Mouse (Mus musculus) MEL (cell line): ENCODE data around the gene Rnf167. TPM values are rescaled to one million over a fixed set of nuclear protein-coding genes. Genes with fewer than 3 reads are reported as not detected.

Experiments used
- DNase-seq: peaks from one replicate; pipeline ENCODE4 v3.0.0; 2011; ENCODE audit warnings: low read depth, low spot score
- H3K27ac ChIP-seq: 2 replicates; pipeline ENCODE4 v1.5.1; 2012; ENCODE audit warnings: low read depth, mild to moderate bottlenecking, control low read depth, low read length, moderate library complexity; ENCODE audit not compliant: control insufficient read depth
- H3K27me3 ChIP-seq, 2 experiments: fragments of 150-350 bp in 1 of 2; sonication (generic) in 1 of 2; 2 replicates each; pipeline ENCODE4 v1.6.1; 2012; ENCODE audit warnings: low read length in 2 of 2, mild to moderate bottlenecking in 2 of 2, improper control_type of control experiment in 1 of 2, moderate library complexity in 1 of 2; ENCODE audit not compliant: insufficient read depth in 2 of 2, control insufficient read depth in 1 of 2
- H3K36me3 ChIP-seq, 2 experiments: 2 replicates each; pipeline ENCODE4 v1.6.1; 2012 to 2014; ENCODE audit warnings: low read length in 2 of 2, improper control_type of control experiment in 1 of 2, inconsistent platforms in 1 of 2, mild to moderate bottlenecking in 1 of 2; ENCODE audit not compliant: insufficient read depth in 2 of 2, control insufficient read depth in 1 of 2
- H3K4me1 ChIP-seq, 2 experiments: fragments of 150-350 bp in 1 of 2; sonication (generic) in 1 of 2; 2 replicates each; pipeline ENCODE4 v1.6.1; 2012; ENCODE audit warnings: low read length in 2 of 2, improper control_type of control experiment in 1 of 2, mild to moderate bottlenecking in 1 of 2; ENCODE audit not compliant: insufficient read depth in 2 of 2, control insufficient read depth in 1 of 2
- H3K4me3 ChIP-seq, 2 experiments: fragments of 150-350 bp in 1 of 2; sonication (generic) in 1 of 2; 2 replicates each; pipeline ENCODE4 v1.5.1; 2012; ENCODE audit warnings: low read depth in 2 of 2, low read length in 2 of 2, mild to moderate bottlenecking in 2 of 2, moderate library complexity in 2 of 2, control low read depth in 1 of 2, improper control_type of control experiment in 1 of 2; ENCODE audit not compliant: control insufficient read depth in 1 of 2, insufficient read depth in 1 of 2
- H3K79me2 ChIP-seq: 2 replicates; pipeline ENCODE4 v1.6.1; 2012; ENCODE audit warnings: mild to moderate bottlenecking, low read length, moderate library complexity; ENCODE audit not compliant: control insufficient read depth, poor library complexity, insufficient read depth
- H3K9ac ChIP-seq: 2 replicates; pipeline ENCODE4 v1.6.1; 2012; ENCODE audit warnings: low read depth, mild to moderate bottlenecking, control low read depth, low read length, moderate library complexity; ENCODE audit not compliant: control insufficient read depth, poor library complexity, severe bottlenecking
- H3K9me3 ChIP-seq: fragments of 150-350 bp; sonication (generic); replicated peaks from 2 replicates; pipeline ENCODE4 v1.6.1; 2012; ENCODE audit warnings: mild to moderate bottlenecking, low read length, improper control_type of control experiment, moderate library complexity; ENCODE audit not compliant: insufficient read depth
- BHLHE40 ChIP-seq: IDR thresholded peaks from 2 replicates; pipeline ENCODE4 v1.6.1; 2012; ENCODE audit warnings: low read depth, mild to moderate bottlenecking, inconsistent platforms, low read length, improper control_type of control experiment, borderline replicate concordance
- CHD1 ChIP-seq: IDR thresholded peaks from 2 replicates; pipeline ENCODE4 v1.6.1; 2012; ENCODE audit warnings: low read depth, mild to moderate bottlenecking, inconsistent platforms, low read length, improper control_type of control experiment
- CHD2 ChIP-seq: IDR thresholded peaks from 2 replicates; pipeline ENCODE4 v1.6.1; 2011; ENCODE audit warnings: low read length, improper control_type of control experiment
- E2F4 ChIP-seq: IDR thresholded peaks from 2 replicates; pipeline ENCODE4 v1.6.1; 2011; ENCODE audit warnings: low read depth, low read length, improper control_type of control experiment, borderline replicate concordance
- ELF1 ChIP-seq: IDR thresholded peaks from 2 replicates; pipeline ENCODE4 v1.6.1; 2014; ENCODE audit warnings: low read depth, mild to moderate bottlenecking, inconsistent platforms, low read length, improper control_type of control experiment, moderate library complexity
- EP300 ChIP-seq, 2 experiments: IDR thresholded peaks; 2 replicates each; pipeline ENCODE4 v1.6.1; 2011; ENCODE audit warnings: improper control_type of control experiment in 2 of 2, low read length in 2 of 2, low read depth in 1 of 2, mild to moderate bottlenecking in 1 of 2
- ETS1 ChIP-seq: IDR thresholded peaks from 2 replicates; pipeline ENCODE4 v1.6.1; 2012; ENCODE audit warnings: low read depth, mild to moderate bottlenecking, inconsistent platforms, low read length, improper control_type of control experiment, moderate library complexity
- GABPA ChIP-seq: IDR thresholded peaks from 2 replicates; pipeline ENCODE4 v1.6.1; 2012; ENCODE audit warnings: low read depth, mild to moderate bottlenecking, inconsistent platforms, low read length, improper control_type of control experiment, moderate library complexity
- GATA1 ChIP-seq: IDR thresholded peaks from 2 replicates; pipeline ENCODE4 v1.6.1; 2011; ENCODE audit warnings: low read depth, low read length, improper control_type of control experiment
- HCFC1 ChIP-seq: IDR thresholded peaks from 2 replicates; pipeline ENCODE4 v1.6.1; 2012; ENCODE audit warnings: low read depth, mild to moderate bottlenecking, inconsistent platforms, low read length, improper control_type of control experiment, moderate library complexity
- JUND ChIP-seq: IDR thresholded peaks from 2 replicates; pipeline ENCODE4 v1.6.1; 2011; ENCODE audit warnings: low read depth, mild to moderate bottlenecking, improper control_type of control experiment, low read length
- KAT2A ChIP-seq: conservative IDR thresholded peaks from 2 replicates; pipeline ENCODE4 v1.6.1; 2012; ENCODE audit warnings: low read depth, low read length, improper control_type of control experiment, inconsistent platforms
- MAFK ChIP-seq: IDR thresholded peaks from 2 replicates; pipeline ENCODE4 v1.6.1; 2011; ENCODE audit warnings: low read depth, mild to moderate bottlenecking, low read length, improper control_type of control experiment, borderline replicate concordance
- MAX ChIP-seq: IDR thresholded peaks from 2 replicates; pipeline ENCODE4 v1.6.1; 2011; ENCODE audit warnings: low read length, improper control_type of control experiment
- MAZ ChIP-seq: IDR thresholded peaks from 2 replicates; pipeline ENCODE4 v1.6.1; 2012; ENCODE audit warnings: low read depth, mild to moderate bottlenecking, inconsistent platforms, low read length, improper control_type of control experiment
- MEF2A ChIP-seq: IDR thresholded peaks from 2 replicates; pipeline ENCODE4 v1.6.1; 2014; ENCODE audit warnings: low read depth, mild to moderate bottlenecking, inconsistent platforms, low read length, improper control_type of control experiment; ENCODE audit not compliant: poor library complexity, insufficient replicate concordance, severe bottlenecking; ENCODE audit errors: extremely low read depth
- MXI1 ChIP-seq: IDR thresholded peaks from 2 replicates; pipeline ENCODE4 v1.6.1; 2011; ENCODE audit warnings: mild to moderate bottlenecking, low read depth, low read length, improper control_type of control experiment
- MYC ChIP-seq: IDR thresholded peaks from 2 replicates; pipeline ENCODE4 v1.6.1; 2011; ENCODE audit warnings: low read depth, mild to moderate bottlenecking, low read length, improper control_type of control experiment, moderate library complexity
- NELFE ChIP-seq: IDR thresholded peaks from 2 replicates; pipeline ENCODE4 v1.6.1; 2011; ENCODE audit warnings: low read depth, low read length, improper control_type of control experiment
- NRF1 ChIP-seq: IDR thresholded peaks from 2 replicates; pipeline ENCODE4 v1.6.1; 2014; ENCODE audit warnings: low read depth, mild to moderate bottlenecking, inconsistent platforms, low read length, improper control_type of control experiment, moderate library complexity; ENCODE audit not compliant: poor library complexity, insufficient read depth, severe bottlenecking
- POLR2A ChIP-seq, 2 experiments: IDR thresholded peaks; 2 replicates each; pipeline ENCODE4 v1.6.1; 2011 to 2012; ENCODE audit warnings: low read length in 2 of 2, mild to moderate bottlenecking in 2 of 2, control low read depth in 1 of 2, improper control_type of control experiment in 1 of 2, low read depth in 1 of 2, moderate library complexity in 1 of 2; ENCODE audit not compliant: control insufficient read depth in 1 of 2, insufficient read depth in 1 of 2, poor library complexity in 1 of 2
- POLR2AphosphoS2 ChIP-seq: IDR thresholded peaks from 2 replicates; pipeline ENCODE4 v1.6.1; 2011; ENCODE audit warnings: low read length, improper control_type of control experiment
- POLR2AphosphoS5 ChIP-seq: IDR thresholded peaks from 2 replicates; pipeline ENCODE4 v1.6.1; 2012; ENCODE audit warnings: low read depth, borderline replicate concordance, mild to moderate bottlenecking, inconsistent platforms, low read length, moderate library complexity, mixed read lengths
- RAD21 ChIP-seq: IDR thresholded peaks from 2 replicates; pipeline ENCODE4 v1.6.1; 2011; ENCODE audit warnings: mild to moderate bottlenecking, low read depth, low read length, improper control_type of control experiment
- RCOR1 ChIP-seq: IDR thresholded peaks from 2 replicates; pipeline ENCODE4 v1.6.1; 2012; ENCODE audit warnings: low read depth, mild to moderate bottlenecking, inconsistent platforms, low read length, improper control_type of control experiment
- SIN3A ChIP-seq: IDR thresholded peaks from 2 replicates; pipeline ENCODE4 v1.6.1; 2012; ENCODE audit warnings: low read length, improper control_type of control experiment, inconsistent platforms
- SMC3 ChIP-seq: IDR thresholded peaks from 2 replicates; pipeline ENCODE4 v1.6.1; 2011; ENCODE audit warnings: low read depth, low read length, improper control_type of control experiment
- TAL1 ChIP-seq: IDR thresholded peaks from 2 replicates; pipeline ENCODE4 v1.6.1; 2012; ENCODE audit warnings: mild to moderate bottlenecking, inconsistent platforms, low read length, moderate library complexity, mixed read lengths
- TBP ChIP-seq: IDR thresholded peaks from 2 replicates; pipeline ENCODE4 v1.8.0; 2011; ENCODE audit warnings: low read depth, low read length, improper control_type of control experiment
- TCF12 ChIP-seq: IDR thresholded peaks from 2 replicates; pipeline ENCODE4 v1.6.1; 2014; ENCODE audit warnings: low read depth, mild to moderate bottlenecking, inconsistent platforms, low read length, improper control_type of control experiment, moderate library complexity
- USF1 ChIP-seq: IDR thresholded peaks from 2 replicates; pipeline ENCODE4 v1.6.1; 2014; ENCODE audit warnings: low read depth, mild to moderate bottlenecking, inconsistent platforms, low read length, improper control_type of control experiment, moderate library complexity
- USF2 ChIP-seq, 2 experiments: IDR thresholded peaks; 2 replicates each; pipeline ENCODE4 v1.6.1; 2011 to 2012; ENCODE audit warnings: improper control_type of control experiment in 2 of 2, low read length in 2 of 2, borderline replicate concordance in 1 of 2, inconsistent platforms in 1 of 2, low read depth in 1 of 2, mild to moderate bottlenecking in 1 of 2; ENCODE audit not compliant: insufficient read depth in 1 of 2
- ZNF384 ChIP-seq: IDR thresholded peaks from 2 replicates; pipeline ENCODE4 v1.6.1; 2012; ENCODE audit warnings: low read depth, mild to moderate bottlenecking, inconsistent platforms, low read length, improper control_type of control experiment
- polyA plus RNA-seq, 2 experiments: library from polyadenylated mRNA; stranded (reverse) in 1 of 2; unstranded in 1 of 2; fragments of >175 nt in 1 of 2; fragments of >200 nt in 1 of 2; gene quantifications; 2 replicates each; pipeline versions ENCODE4 v1.2.1 to v1.2.4; 2012; ENCODE audit warnings: low replicate concordance in 2 of 2, low read depth in 1 of 2; ENCODE audit not compliant: insufficient read length in 2 of 2, insufficient read depth in 1 of 2, missing spikeins in 1 of 2
- total RNA-seq: library from RNA; depleted of rRNA; stranded (reverse); fragments of 300-350 nt; gene quantifications from 2 replicates; pipeline ENCODE4 v1.2.3, GENCODE M21; 2012

The Rnf167 gene
- total and polyA plus RNA-seq, 3 experiments, result 31.4 to 44.4 TPM; not detected in 1

DNA sequence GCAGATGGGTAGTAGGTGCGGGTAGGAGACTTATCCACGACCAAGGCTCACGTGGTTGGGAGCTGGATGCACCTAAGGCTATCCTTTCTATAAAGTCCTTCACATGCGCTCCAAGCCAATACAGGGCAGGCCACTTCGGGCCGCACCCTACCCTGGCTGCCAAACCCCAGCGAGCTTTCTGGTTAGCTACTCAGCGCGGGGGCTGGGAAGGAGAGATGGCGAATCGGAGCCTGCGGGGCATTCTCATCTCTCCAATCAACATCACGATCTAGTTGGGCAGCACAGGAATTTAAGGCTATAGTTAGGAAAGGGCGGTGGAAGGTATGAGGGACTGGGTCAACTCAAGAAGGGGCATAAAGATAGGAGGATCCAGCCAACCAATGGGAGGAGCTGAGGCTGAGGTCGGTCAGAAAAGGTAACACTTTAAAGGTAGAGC, 21.3 kb downstream of the Rnf167 start (continued):
- TF ChIP-seq JUND (no peak), TAL1 (no peak), MEF2A (no peak), HCFC1 (peak; percentile 73; the same call in 1 of the 2 replicates), TBP (peak; percentile 60; the same call in 1 of the 2 replicates), ZNF384 (no peak), TCF12 (no peak)

DNA sequence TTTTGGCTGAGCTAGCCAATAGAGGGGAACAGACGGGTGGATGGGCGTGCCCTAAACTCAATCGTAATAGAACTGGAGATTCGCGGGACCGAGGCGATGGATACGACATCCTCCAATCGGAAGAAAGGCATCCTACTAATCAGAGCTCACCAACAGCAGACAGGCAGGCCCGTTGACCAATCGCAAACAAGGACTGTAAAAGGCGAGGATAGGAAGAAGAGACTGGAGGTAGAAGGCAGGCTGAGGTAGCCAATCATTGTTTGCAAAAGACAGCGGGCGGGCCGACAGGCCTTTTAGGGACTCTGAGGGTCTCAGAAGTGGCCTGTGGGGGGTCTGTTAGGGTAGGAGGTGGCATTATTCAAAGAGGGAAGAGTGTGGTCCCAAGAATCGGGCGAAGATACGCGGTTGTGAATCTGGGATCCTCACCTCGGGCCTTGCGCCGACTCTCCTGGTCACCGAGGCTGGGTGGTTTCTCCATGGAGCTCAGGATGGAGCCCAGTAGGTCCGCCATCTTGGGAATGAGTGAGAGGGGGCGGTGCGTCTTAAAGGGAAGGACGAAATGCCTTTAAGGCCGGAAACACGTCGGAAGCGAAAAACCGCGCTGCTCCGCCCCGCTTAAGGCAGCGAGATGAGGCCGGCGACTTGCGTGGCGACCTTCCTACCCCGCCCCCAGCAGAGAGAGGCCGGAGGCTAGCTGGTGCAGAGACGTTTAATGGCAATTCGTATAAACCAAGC, 21.9 kb downstream of the Rnf167 start, which contains the start of gene Spag7:
Gene Spag7, minus strand, starts transcription at position 646 of the 735 bp plus-strand sequence.
- Histone ChIP-seq H3K36me3 (peaks cover 0 to 11% of the 10 kb centered on the region in 2 experiments; a peak in 2 of 4 replicates), H3K79me2 (peaks cover 18% of the 10 kb centered on the region), H3K4me3 (peak within 1 kb of the TSS; percentile 75 to 87), H3K27me3 (no peaks in the 10 kb centered on the region), H3K27ac (peak within 1 kb of the TSS; percentile 97), H3K9ac (peak within 1 kb of the TSS; percentile 90), H3K9me3 (no peaks in the 10 kb centered on the region), H3K4me1 (peaks cover 2 to 24% of the 10 kb centered on the region in 2 experiments; a peak in 3 of 4 replicates)
- DNase-seq, result peak; percentile 100
- TF ChIP-seq POLR2A (IDR thresholded peaks at IDR 0.05; ENCODE audit: control insufficient read depth in 1 of 2, insufficient read depth in 1 of 2, low read depth in 1 of 2, low read length in 2 of 2, poor library complexity in 1 of 2) (peak; percentile 87 to 93), MXI1 (peak; percentile 16; the same call in 1 of the 2 replicates), USF1 (no peak), MAX (no peak), MEF2A (no peak), RCOR1 (peak; percentile 57; the same call in 1 of the 2 replicates), SMC3 (no peak), ETS1 (peak; percentile 55; the same call in 1 of the 2 replicates), NELFE (peak; percentile 89), POLR2AphosphoS2 (peak; percentile 84), ELF1 (peak; percentile 81), POLR2AphosphoS5 (0 out of 2 replicates have a peak, but pooled peaks have one; percentile 19), RAD21 (no peak), GATA1 (peak; percentile 64; the same call in 1 of the 2 replicates), ZNF384 (no peak), MAZ (peak; percentile 51; the same call in 1 of the 2 replicates), NRF1 (peak; percentile 49; the same call in 1 of the 2 replicates), BHLHE40 (no peak), E2F4 (0 out of 2 replicates have a peak, but pooled peaks have one; percentile 27), SIN3A (peak; percentile 38), TAL1 (no peak), EP300 (IDR thresholded peaks at IDR 0.05; ENCODE audit: low read depth in 1 of 2, low read length in 2 of 2) (no peak; a peak in 1 of 4 replicates), CHD1 (no peak), MAFK (no peak), GABPA (no peak), CHD2 (peak; percentile 93), KAT2A (peak; percentile 58; the same call in 1 of the 2 replicates), USF2 (IDR thresholded peaks at IDR 0.05; ENCODE audit: borderline replicate concordance in 1 of 2, insufficient read depth in 1 of 2, low read depth in 1 of 2, low read length in 2 of 2) (no peak), MYC (peak; percentile 70)
